Mouse (Mus musculus): ENCODE measurements at regions not wholly inside any gene's neighbourhood (a gene's known extent, or its start where the extent isn't known, plus 50 kb on each side); places are given as distances from the start of the nearest gene placed in this dataset.

DNA sequence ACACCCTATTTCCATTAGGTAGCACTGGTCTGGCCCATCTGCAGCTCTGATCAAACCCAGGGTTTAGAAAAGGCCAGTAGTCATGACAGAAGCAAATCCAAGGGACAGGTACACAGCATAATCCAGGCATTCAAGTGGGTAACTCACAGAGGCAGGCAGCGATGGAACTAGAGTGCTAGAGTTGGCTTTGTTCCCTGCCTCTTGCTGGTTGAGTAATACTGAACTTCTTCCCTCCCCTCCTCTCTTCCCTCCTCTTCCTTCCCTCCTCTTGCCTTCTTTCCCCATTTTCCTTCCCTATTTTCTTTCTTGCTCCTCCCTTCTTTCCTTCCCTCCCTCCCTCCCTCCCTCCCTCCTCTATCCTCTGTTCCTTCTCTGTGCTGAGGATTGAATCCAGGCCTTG is 133.1 kb upstream of the Zfp648 start:
- intact Hi-C loops (cut with DNase I), result no loop called here
- no peak for DNase-seq

DNA sequence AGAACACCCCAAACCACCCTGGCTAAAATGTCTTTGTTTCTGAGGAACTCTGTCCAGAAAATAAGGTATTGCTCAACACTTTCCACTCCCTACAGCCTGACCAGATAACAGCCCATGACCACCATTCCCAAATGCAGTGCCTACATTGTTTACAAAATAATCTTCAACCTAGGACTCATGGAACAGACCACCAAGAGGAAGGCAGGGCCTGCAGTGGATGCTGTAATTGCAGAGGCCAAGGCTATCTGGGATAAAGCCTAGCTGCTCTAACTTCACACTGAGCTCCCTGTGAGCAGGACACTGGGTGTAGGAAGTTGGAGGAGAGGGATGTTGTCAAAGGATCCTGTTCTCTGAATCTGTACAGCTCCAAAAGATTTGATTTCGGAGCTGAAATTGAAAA is 126.7 kb upstream of the Zfp648 start:
- no peak for DNase-seq
- intact Hi-C loops (cut with DNase I), result no loop called here

DNA sequence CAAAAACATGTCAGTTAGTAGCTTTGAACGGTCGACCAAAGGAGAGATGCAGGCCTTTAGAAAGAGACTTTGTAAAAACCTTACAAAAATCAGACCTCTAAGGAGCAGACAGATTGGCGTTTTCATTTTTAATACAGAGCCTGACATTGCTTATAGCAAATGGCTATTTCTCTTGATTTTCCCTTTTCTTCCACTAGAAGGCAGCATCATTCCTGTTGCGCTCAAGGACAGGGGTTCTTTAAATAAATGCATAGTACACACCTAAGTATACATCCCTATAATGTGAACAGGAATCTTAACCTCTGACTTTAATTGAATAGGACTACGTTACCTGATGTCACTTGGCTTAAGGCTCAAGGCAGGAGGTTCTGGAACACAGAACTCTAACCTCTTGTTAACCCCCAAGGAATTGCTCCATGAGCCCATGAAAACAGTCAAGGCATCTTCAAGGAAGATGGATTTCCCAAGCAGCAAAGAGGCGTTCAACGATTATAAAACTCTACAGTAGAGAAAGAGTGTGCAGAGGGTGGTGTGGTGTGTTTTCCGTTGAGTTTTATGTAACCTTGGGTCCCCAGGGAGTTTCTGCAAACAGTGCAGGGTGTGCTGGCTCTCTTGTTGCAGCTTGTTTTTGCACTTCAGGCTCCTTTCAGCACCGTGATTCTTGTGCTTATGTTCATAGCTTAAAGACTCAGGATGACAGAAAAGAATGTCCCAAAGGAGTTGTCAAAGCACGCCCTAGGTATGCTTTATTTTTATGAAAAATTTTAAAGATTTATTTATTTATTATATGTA is 124.1 kb upstream of the Zfp648 start:
- no peak for DNase-seq
- intact Hi-C loops (cut with DNase I), result loop anchor here (1.0 to 5.0 kb wide), 2 partner anchors 41 to 105 kb away; no protein-coding TSS in a partner anchor

DNA sequence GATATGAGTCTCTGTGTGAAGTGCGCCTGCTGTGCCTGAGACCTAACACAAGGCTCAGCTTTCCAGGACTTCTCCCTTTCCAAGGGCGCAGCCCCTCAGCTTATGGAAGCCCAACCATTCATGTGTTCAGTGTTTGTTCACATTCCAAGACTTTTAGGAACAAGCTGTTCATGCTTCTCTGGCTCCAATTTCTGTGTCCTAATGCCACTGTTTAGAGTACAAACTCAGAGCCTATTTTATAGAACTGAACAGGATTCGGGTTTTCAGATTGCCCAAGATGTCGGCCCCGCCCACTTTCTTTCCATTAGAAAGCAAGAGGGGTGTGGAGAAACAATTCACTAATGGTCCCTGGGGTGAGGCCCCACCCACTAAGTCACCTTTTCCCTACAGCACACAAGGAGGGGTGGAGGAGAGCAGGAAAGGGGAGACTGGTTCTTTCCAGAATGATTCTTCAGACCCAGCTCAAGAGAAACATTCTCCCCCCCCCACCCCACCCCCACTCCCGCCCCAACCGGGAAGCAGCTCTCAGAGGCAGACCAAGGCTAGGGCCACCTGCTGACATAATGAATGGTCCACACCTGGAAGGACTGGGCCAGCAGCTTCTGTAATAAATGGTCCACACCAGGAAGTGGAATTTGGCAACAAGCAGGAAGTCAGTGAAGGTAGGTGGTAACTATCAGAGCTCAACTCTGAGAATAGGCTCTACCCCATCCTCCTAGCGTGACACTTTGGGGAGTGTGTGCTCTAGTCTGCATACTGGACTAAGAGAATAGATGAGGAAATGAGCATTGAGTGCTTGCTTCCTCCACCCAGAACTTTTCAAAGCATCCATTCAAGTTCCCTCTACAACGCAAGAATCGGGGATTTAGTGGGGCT is 120.2 kb upstream of the Zfp648 start:
- intact Hi-C loops (cut with DNase I), result no loop called here

DNA sequence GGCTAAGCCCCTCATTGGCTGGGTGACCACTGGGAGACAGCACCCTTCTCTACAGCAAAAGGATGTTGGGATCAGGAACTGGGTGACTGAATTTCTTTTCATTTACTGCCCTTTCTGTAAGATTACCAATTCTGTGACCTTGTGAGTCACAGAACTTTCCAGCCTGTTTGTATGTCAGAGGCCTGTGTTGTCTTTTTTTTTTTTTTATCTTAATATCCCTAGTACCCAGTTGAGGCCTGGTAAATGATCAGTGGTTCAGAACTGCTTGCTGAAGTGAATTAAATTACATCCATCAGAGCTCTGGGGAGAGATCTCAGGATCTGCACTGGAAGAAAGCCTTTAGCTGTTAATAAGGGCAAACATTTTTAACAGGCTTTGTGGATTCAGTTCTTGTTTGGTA is 114.8 kb upstream of the Zfp648 start:
- intact Hi-C loops (cut with DNase I), result no loop called here
- no peak for DNase-seq

More for the DNA sequence above, 120.2 kb upstream of the Zfp648 start:
- no peak for DNase-seq

DNA sequence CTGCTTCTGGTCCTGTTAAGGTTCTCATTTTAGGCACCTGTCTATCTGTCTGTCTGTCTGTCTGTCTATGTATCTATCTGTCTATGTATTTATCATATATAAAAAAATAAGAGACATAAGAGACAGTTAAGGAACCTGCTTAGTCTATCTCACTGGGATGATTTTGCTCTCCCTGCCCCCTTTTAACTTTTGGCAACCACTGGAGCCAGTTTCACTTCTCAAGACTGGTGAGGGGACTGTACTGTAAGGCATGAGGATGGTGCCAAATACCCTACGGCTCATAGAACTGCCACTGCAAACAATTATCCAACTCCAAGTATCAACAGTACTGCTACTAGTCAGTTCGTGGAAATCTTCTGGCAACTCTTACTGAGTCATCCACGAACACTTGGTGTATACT is 111.2 kb upstream of the Zfp648 start:
- intact Hi-C loops (cut with DNase I), result no loop called here

DNA sequence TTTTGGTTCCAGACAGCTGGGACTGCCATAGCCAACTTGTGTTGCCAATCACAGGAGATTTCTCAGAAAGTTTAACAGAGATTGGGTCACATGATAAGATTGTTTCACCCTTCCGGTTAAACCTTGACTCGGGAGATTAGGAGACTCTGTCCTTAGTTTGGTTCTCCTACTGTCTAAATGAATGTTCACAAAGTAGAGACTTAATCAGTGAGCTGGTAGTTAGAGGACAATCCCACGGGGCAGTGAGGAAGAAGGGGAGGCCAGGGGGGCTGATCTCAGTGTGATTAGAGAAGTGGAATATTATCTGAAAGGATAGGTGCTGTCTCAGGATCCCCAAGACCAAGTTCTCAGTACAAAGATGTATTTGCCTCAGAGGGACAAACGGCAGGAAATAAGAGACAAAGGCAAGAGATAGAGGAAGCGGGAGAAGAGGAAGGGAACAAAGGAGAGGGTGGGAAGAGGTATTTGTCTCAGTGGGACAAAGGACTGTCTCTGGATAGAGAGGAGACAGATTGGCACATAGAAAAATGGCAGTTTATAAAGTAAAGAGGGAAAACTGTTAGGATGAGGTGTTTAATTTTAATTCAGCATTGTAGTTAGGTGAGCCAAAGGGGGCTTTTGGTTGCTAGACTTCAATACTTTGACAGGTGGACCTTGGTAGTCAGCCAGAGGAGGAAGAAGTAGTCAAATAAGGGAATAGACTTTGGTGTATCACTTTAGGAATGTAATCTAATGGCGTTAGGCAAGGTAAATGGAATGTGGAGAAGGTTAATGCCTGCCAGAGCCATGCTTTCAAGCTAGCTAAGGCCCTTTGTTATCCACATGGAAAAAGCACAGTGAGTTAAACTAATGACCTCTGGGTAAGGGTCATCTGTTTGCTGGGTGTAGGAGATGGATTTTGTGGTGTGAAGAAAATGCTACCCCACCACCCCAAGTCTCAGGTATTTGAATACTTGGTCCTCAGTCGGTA is 110.2 kb upstream of the Zfp648 start:
- intact Hi-C loops (cut with DNase I), result no loop called here
- DNase-seq, result no peak

More for the DNA sequence above, 111.2 kb upstream of the Zfp648 start:
- DNase-seq, result no peak

DNA sequence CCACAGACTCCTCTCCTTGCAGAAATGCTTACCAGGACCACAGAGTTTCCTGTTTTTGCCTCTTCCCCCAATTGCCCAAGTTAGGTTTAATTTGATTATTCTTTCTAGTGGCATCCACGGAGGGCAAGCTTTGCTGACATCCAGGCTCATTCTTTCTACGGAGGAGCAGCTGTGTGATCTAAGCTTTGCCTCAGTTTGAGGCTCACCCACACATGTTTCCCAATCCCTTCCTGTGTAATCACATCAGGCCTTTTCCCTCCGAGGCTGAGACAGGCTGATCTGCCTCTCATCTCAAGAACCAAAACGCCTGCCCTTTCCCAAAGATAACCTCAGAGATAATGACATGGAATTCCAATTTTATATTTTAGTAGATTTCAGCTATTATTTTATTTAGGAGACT is 107.4 kb upstream of the Zfp648 start:
- intact Hi-C loops (cut with DNase I), result no loop called here
- DNase-seq, result no peak

DNA sequence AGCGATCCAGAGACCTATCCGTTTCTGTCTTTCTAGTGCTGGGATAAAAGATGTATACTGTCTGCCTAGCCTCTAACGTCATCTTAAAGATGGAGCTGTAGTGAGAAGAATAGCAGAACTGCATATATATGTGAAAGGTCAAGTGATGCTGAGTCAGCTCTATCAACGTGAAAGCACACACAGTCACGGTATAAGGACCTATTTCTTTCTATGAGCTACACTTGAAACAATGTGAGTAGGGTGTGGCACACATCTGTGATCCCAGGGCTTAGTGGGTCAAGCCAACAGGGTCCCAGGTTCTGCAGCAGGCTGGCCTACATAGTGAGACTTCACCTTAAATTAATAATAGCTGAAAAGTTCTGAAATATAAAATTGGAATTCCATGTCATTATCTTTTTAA is 106.6 kb upstream of the Zfp648 start:
- intact Hi-C loops (cut with DNase I), result no loop called here

DNA sequence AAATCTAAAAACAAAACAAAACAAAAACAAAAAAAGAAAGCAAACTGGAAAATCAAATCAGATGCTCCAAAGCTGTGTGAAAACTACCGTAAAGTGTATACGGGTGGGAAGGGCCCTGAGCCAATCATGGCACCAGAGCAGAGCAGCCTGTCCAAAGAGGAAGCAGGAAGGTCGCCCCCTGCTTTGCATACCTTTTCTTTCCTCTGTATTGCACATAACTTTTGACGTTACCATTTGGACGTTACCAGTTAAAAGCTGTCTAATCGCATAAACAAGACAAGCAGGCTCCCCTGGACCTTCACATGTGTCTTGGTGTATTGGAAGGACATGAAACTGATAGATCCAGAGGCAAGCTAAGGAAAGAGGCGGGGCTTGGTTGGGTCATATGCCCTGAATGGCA is 104.9 kb upstream of the Zfp648 start:
- intact Hi-C loops (cut with DNase I), result no loop called here
- DNase-seq, result no peak

More for the DNA sequence above, 106.6 kb upstream of the Zfp648 start:
- DNase-seq, result no peak

DNA sequence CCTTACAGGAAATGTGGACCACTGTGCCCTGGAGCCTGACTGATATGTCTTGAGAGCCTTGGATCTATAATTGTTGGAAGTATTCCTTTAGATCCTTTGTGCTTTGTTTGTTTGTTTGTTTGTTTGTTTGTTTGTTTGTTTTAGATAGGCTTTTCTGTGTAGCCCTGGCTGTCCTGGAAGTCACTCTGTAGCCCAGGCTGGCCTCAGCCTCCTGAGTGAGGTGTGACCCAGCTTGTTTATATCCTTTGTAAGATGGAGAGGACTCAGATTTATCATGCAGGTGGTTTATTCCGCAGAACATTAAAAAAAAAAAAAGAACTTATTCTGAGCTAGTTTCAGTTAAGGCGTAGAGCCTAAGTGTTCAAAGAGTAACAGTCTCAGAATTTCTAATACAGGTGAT is 104.1 kb upstream of the Zfp648 start:
- intact Hi-C loops (cut with DNase I), result no loop called here
- no peak for DNase-seq

DNA sequence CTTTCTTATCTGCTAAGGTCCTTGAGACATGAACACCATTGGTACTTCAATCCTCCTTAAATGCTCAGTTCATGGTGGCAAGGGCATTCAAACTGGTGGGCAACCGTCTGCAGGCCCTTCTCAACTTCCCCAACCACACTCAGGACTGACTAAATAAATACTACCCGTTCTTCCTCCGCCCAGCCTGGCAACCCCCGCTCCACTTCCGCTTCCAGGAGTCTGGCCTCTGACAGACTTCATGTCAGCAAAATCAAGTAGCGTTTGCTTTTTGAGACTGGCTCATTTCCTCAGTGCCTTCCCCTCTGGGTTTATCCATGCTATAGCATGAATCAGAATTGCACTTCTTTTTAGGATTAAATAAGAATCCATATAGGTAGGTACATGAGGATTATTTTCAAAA is 103.3 kb upstream of the Zfp648 start:
- peak in 1 of 2 experiments; percentile 45 for DNase-seq
- intact Hi-C loops (cut with DNase I), result no loop called here

DNA sequence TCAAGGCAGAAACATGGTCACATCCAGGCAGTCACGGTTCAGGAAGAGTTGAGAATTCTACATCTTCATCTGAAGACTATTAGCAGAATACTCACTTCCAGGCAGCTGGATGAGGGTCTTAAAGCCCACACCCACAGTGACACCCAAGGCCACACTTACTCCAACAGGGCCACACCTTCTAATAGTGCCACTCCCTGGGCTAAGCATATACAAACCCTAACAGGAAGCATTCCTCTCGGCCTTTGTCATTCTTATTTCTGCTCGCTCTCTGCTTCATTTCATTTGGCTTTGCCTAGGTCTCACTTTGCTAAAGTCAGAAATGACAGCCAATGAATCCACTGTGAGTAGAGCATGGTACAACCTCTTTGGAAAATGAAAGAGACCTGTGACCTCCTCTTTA is 100.4 kb upstream of the Zfp648 start:
- intact Hi-C loops (cut with DNase I), result loop anchor here (5.0 kb wide), 1 partner anchor 63 kb away; no protein-coding TSS in a partner anchor

DNA sequence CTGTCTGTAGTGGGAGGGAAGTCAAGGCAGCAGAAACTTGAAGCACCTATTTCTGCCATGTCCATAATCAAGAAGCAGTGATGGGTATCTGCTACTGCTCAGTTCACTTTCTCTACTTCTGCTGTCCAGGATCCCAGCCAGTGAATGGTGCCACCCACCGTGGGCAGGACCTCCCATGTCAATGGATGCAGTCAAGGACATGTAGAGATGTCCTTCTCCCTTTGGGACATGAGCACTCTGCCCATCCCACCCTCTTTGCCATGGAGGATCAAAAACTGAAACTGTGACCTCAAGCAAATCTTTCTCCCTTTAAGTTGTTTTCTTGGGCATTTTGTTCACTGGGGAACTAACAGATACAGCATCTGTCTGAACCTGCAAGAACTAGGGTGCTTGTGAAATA is 99.6 kb upstream of the Zfp648 start:
- DNase-seq, result no peak
- intact Hi-C loops (cut with DNase I), result loop anchor here (5.0 kb wide), 1 partner anchor 64 kb away; no protein-coding TSS in a partner anchor

More for the DNA sequence above, 100.4 kb upstream of the Zfp648 start:
- DNase-seq, result no peak

DNA sequence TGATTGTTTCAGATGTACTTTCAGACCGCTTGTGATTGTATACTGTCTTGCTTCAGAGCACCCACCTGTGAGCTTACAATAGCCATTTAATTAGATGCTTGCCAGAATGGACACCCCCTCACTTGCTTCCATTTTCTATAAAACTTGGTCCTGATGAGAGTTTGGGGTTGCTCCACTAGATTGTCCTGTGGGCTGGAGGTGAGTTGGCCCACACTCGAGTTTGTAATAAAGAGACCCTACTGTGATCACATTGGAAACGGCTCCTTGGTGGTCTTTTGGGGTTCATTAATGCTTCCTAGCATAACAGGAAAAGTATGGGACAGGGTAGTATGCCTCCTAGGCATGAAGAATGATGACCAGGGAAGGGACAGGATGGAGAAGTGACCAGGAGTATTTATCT is 98.8 kb upstream of the Zfp648 start:
- intact Hi-C loops (cut with DNase I), result loop anchor here (5.0 kb wide), 1 partner anchor 65 kb away; no protein-coding TSS in a partner anchor
- no peak for DNase-seq

DNA sequence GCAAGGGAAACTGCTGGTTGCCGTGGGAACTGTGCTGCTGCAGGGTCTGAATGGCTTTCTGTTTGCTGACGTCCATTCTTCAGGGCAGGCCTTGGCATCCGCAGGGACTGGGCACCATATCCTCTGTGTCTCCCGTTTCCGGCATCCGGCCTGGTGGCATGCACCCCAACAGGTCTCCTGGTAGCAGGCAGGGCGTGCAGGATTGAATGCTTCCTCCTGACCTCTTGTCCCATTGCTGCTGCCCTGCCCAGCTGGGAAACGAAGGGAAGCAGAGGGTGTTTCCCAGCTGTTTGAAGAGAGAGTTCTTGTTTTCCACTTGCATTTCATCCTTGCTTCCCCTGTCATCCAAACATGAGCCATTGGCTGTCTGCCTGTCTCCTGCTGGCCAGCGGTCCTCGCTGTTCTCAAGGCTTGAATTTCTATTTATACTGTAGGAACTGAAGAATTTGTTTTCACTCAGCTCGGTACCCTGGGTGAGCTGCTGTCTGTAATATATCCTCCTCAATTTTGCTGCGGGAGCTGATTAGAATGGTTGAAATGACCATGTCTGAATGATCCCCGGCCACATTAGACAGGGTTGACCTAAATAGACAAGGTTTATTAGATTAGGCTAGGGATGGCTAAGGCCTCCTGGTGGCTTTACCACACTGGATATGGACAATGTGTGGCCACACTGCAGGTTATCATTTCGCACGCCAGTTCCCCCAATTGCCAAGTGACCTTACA is 98.0 kb upstream of the Zfp648 start:
- intact Hi-C loops (cut with DNase I), result loop anchor here (5.0 kb wide), 1 partner anchor 66 kb away; no protein-coding TSS in a partner anchor
- DNase-seq, result peak; percentile 86 to 88

DNA sequence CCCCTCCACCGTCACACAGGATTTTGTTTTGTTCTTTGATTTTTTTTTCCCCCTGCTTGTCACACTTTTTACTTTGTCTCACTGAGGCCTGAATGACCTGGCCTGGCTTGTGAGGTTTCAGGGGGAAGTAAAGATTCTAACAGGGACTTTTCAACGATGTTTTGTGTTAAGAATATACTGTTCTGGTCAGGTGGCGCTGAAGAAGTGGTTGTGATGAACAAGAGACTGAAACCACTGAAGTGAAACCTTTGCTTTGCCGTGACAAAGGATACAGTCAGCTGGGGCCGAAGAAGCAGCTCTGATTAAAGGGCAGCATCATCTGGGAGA is 97.4 kb upstream of the Zfp648 start:
- DNase-seq, result no peak
- intact Hi-C loops (cut with DNase I), result loop anchor here (5.0 kb wide), 1 partner anchor 66 kb away; no protein-coding TSS in a partner anchor

DNA sequence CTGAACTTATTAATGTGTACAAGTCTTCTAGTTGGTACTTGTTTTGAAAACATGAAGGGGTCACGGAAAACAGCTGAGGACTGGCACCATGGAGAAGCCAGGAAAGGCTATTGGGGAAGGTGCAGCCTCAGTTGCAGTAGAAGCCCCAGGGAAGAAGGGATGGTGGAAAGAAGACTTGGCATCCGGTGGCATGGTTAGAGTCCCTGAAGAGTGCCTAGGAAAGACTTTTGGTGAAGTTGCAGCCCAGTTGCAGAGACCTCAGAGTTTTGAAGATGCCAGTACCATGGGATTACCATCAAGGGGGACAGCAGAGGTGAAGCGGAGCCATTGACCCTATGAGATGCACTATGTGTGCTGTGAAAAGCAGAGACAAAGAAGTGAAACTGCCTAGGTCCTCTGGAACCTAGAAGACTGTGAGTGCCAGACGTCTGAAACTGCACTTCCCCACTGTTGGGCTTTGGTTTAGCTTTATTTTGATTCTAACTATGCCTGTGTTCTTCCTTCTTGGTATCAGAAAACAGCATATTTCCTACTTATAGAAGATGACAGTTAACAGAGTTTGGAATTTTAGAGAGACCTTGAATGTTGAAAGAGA is 96.9 kb upstream of the Zfp648 start:
- DNase-seq, result no peak
- intact Hi-C loops (cut with DNase I), result loop anchor here (5.0 kb wide), 1 partner anchor 67 kb away; no protein-coding TSS in a partner anchor

DNA sequence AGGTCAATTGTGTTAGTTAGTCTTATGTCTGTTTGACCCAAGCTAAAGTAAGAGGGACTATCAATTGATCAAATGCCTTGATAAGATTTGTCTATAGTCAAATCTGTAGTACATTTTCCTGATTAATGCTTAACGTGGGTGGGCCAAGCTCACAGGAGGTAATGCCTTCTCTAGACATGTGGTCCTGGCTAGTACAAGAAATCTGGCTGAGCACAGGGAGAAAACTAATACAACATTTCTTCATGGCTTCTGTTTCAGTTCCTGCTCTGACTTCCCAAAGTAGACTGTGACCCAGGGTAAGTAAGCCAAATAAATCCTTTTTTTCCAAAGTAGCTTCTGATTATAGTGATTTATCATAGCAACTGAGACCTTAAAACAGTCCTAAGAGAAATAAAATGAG is 96.2 kb upstream of the Zfp648 start:
- DNase-seq, result no peak
- intact Hi-C loops (cut with DNase I), result loop anchor here (5.0 kb wide), 1 partner anchor 67 kb away; no protein-coding TSS in a partner anchor

Measured in heart, postnatal 10 days (tissue).